Mouse (Mus musculus) hindbrain, embryonic 10.5 days (tissue): ENCODE data around the gene Zbtb34. TPM values are rescaled to one million over a fixed set of nuclear protein-coding genes. Genes with fewer than 3 reads are reported as not detected.
A peak's percentile ranks its signal among the peaks of the same experiment; 100 is the strongest.

Experiments used
- DNase-seq: peaks from one replicate; pipeline ENCODE4 v3.0.0-alpha.2; 2017; ENCODE audit warnings: low spot score
- H3K27ac ChIP-seq: fragments of 300-500 bp; sonication (generic); 2 replicates; pipeline ENCODE4 v1.5.1; 2016; ENCODE audit warnings: mild to moderate bottlenecking, moderate library complexity
- H3K27me3 ChIP-seq: fragments of 300-500 bp; sonication (generic); 2 replicates; pipeline ENCODE4 v1.6.1; 2016; ENCODE audit warnings: mild to moderate bottlenecking; ENCODE audit not compliant: poor library complexity, insufficient read depth, severe bottlenecking
- H3K36me3 ChIP-seq: fragments of 300-500 bp; sonication (generic); 2 replicates; pipeline ENCODE4 v1.6.1; 2016; ENCODE audit warnings: mild to moderate bottlenecking, moderate library complexity
- H3K4me1 ChIP-seq: fragments of 300-500 bp; sonication (generic); replicated peaks from 2 replicates; pipeline ENCODE4 v1.6.1; 2016; ENCODE audit warnings: mild to moderate bottlenecking
- H3K4me3 ChIP-seq: fragments of 300-500 bp; sonication (generic); 2 replicates; pipeline ENCODE4 v1.5.1; 2016; ENCODE audit warnings: mild to moderate bottlenecking, moderate library complexity
- H3K9me3 ChIP-seq: fragments of 300-500 bp; sonication (generic); 2 replicates; pipeline ENCODE4 v1.6.1; 2016; ENCODE audit warnings: mild to moderate bottlenecking, moderate library complexity
- WGBS: fragments of 180-500 bp; shearing (Covaris S2); methylation state at CpG from one replicate; pipeline ENCODE4 v1.1.7; 2016; 5-methylcytosine and 5-hydroxymethylcytosine counted together
- polyA plus RNA-seq: library from polyadenylated mRNA; unstranded; fragments of >200 nt; fragmentation: Nextera tagmentation; extraction: Ambion mirVana; gene quantifications from 2 replicates; pipeline ENCODE4 v1.2.1, GENCODE M21; 2016

Gene Zbtb34
- polyA plus RNA-seq, 1 experiment from 2014 or later, result 8.2 TPM

DNA sequence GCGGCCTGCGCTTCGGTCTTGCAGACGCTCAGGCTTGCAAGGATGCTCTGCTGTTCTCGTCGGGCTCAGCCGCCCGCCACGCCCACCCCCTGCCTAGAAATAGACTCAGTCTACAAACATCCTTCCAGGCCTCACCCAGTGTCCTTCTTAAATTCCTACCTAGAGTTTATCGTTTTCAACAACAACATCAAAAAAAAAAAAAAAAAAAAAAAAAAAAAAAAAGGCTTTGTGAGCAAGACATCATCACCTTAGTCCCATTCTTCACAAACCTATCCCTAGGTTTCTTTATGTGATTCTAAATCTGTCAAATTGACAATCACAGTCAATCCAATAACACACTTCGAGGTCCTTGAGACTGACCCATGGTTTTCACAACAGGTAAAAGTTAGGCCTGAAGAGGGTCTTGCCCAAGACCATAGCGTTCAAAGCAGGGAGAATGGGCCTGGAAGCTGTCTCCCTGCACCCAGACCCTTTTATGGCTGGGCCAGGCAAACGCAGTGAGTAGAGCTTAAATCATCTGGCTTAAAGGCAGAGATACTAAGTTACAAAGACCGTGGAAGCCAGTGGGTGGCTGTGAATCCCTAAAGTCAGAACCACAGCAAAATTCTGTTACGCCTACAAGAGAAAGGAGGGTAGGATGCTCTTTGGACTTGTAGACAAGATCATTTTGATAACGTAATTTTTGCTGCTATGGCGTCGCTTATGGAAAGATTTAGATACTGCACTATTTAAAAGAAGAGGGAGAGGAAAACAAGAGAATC lies 59.3 kb downstream of the Zbtb34 start:
- DNase-seq, result no peak
- Histone ChIP-seq H3K27ac (peak overlapping the region; percentile 96), H3K4me1 (peaks cover 15% of the 10 kb centered on the region), H3K9me3 (peaks cover 2% of the 10 kb centered on the region), H3K4me3 (peak overlapping the region; percentile 71), H3K27me3 (no peaks in the 10 kb centered on the region), H3K36me3 (0 out of 2 replicates have a peak, but pooled peaks cover 3% of the 10 kb centered on the region)
- 32% methylated on average over 18 of the region's 18 CpGs for WGBS

GRCm38 (mm10) chr2:33370777-33371647 lies 60.1 kb downstream of the Zbtb34 start, which contains the start of gene Ralgps1:
Gene Ralgps1 (minus strand): TSS chr2:33371486.
- under 1% methylated on average over 67 of the region's 74 CpGs for WGBS
- peak; percentile 99 for DNase-seq
- H3K4me3 ChIP-seq, result peak within 1 kb of the TSS; percentile 71

GRCm38 (mm10) chr2:33370276-33370776 lies 60.8 kb downstream of the Zbtb34 start:
- Histone ChIP-seq H3K27me3 (no peaks in the 10 kb centered on the region), H3K4me1 (peaks cover 19% of the 10 kb centered on the region), H3K36me3 (0 out of 2 replicates have a peak, but pooled peaks cover 10% of the 10 kb centered on the region), H3K27ac (peak overlapping the region; percentile 96), H3K9me3 (no peaks in the 10 kb centered on the region), H3K4me3 (peak overlapping the region; percentile 71)
- DNase-seq, result no peak
- 15% methylated on average over 14 of the region's 15 CpGs for WGBS

More at GRCm38 (mm10) chr2:33370777-33371647, 60.1 kb downstream of the Zbtb34 start, which contains the start of gene Ralgps1:
- Histone ChIP-seq H3K9me3 (no peaks in the 10 kb centered on the region), H3K27me3 (no peaks in the 10 kb centered on the region), H3K36me3 (0 out of 2 replicates have a peak, but pooled peaks cover 10% of the 10 kb centered on the region), H3K27ac (peak within 1 kb of the TSS; percentile 96), H3K4me1 (peaks cover 15% of the 10 kb centered on the region)

DNA sequence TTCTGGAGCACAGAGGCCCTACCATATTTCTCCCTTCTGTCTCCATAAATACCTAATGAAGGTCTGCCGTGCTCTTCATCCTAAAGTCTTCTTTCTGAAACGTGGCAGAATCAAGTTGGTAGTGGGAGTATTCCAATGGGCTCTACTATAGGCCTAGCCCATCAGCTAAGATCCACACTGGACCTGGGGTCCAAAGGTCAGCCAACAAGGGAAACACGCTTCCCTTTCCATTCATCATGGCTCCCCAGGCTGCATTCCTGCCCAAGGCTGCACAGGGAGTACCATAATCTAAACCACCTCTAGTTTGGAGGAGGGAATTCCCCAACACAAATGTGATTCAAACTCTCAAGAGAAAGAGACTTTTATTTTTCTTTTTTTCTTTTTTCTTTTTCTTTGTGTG lies 61.7 kb downstream of the Zbtb34 start:
- Histone ChIP-seq H3K36me3 (0 out of 2 replicates have a peak, but pooled peaks cover 10% of the 10 kb centered on the region), H3K4me3 (no peak overlapping the region), H3K27ac (no peak overlapping the region), H3K9me3 (no peaks in the 10 kb centered on the region), H3K27me3 (no peaks in the 10 kb centered on the region), H3K4me1 (peaks cover 19% of the 10 kb centered on the region)
- WGBS, result 69% methylated on average over 3 of the region's 3 CpGs
- DNase-seq, result no peak

DNA sequence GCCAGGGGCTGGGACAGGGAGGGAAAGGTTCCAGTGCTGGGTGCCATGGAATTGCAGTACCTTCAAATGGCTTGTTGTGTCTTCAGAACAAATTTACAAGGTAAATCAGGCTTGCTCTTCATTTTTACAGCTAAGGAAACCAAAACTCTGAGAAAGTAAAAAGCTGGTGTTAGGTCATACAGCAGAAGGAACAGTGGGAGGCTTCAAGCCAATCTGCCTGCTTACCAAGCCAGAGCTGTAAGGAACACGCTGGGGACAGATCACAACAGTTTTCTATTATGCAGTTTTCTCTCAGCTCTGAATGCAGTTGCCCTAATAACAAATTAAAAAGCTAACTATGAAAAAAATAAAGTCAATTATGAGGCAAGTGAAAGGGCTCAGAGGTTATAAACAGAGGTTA lies 62.6 kb downstream of the Zbtb34 start:
- WGBS, result 90% methylated on average over 1 of the region's 1 CpGs
- Histone ChIP-seq H3K4me1 (peaks cover 19% of the 10 kb centered on the region), H3K36me3 (0 out of 2 replicates have a peak, but pooled peaks cover 10% of the 10 kb centered on the region), H3K4me3 (no peak overlapping the region), H3K9me3 (no peaks in the 10 kb centered on the region), H3K27ac (no peak overlapping the region), H3K27me3 (no peaks in the 10 kb centered on the region)
- no peak for DNase-seq

DNA sequence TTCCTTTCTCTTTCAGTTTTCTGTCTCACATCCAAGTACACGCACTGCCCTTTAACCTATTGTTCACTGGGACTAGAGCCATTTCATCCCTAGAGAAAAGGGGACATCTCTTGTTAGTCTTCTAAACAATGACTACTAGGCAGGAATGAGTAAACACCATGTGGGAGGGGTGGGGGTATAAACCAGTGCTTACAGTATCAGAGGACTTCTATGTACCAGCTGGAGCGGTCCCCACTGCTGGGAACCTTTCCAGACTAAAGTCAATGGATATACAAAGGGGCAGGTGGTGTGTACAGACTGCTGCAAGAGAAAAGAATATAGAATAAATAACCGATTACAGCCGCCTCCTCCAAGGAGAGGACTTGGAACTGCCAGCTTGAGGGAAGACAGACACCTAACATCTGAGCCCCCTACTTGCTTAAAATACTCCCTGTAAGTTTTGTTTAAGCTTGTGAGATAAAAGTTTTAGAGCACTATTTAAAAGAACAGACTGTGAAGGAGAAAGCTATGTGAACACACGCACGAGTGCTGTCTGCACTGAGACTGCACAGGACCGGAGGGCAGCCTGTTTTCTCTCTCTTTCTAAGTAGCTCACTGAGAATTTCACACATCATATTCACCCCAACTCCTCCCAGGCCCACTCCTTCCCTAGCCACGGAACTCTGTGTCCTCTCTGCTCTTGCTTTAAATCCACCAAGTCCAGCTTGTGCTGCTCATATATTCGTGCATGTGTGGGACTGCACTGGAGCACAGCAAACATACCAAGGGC lies 65.2 kb downstream of the Zbtb34 start:
- H3K9me3 ChIP-seq, result no peaks in the 10 kb centered on the region
- peaks cover 17% of the 10 kb centered on the region for H3K4me1 ChIP-seq
- 84% methylated on average over 9 of the region's 9 CpGs for WGBS
- H3K27ac ChIP-seq, result no peak overlapping the region
- no peak overlapping the region for H3K4me3 ChIP-seq
- no peak for DNase-seq
- no peaks in the 10 kb centered on the region for H3K27me3 ChIP-seq
- 0 out of 2 replicates have a peak, but pooled peaks cover 10% of the 10 kb centered on the region for H3K36me3 ChIP-seq

GRCm38 (mm10) chr2:33364656-33365055 lies 66.5 kb downstream of the Zbtb34 start:
- no peak for DNase-seq
- Histone ChIP-seq H3K4me3 (no peak overlapping the region), H3K27ac (no peak overlapping the region), H3K36me3 (0 out of 2 replicates have a peak, but pooled peaks cover 10% of the 10 kb centered on the region), H3K4me1 (peaks cover 9% of the 10 kb centered on the region; the same call in 1 of the 2 replicates), H3K9me3 (no peaks in the 10 kb centered on the region), H3K27me3 (no peaks in the 10 kb centered on the region)
- 92% methylated on average over 4 of the region's 4 CpGs for WGBS

DNA sequence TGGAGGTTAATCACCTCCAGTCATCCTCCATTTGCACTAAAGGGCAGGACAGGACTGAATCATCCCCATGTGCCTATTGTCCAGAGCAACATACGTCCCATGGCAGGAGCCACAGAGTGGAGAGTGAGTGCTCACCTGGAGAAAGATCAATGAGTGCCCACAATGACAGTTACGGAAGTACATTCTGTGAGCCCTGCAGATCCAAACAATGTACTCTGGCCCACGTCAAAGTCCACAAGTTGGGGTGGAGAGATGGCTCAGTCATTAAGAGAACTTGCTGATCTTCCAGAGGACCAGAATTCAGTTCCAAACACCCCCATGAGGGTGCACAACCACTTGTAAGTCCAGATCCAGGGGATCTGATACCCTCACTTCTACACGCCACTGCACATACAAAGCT lies 67.2 kb downstream of the Zbtb34 start:
- Histone ChIP-seq H3K9me3 (no peaks in the 10 kb centered on the region), H3K27ac (no peak overlapping the region), H3K27me3 (no peaks in the 10 kb centered on the region), H3K4me3 (no peak overlapping the region), H3K4me1 (peaks cover 7% of the 10 kb centered on the region; the same call in 1 of the 2 replicates), H3K36me3 (0 out of 2 replicates have a peak, but pooled peaks cover 13% of the 10 kb centered on the region)
- WGBS, result 89% methylated on average over 4 of the region's 4 CpGs
- no peak for DNase-seq

DNA sequence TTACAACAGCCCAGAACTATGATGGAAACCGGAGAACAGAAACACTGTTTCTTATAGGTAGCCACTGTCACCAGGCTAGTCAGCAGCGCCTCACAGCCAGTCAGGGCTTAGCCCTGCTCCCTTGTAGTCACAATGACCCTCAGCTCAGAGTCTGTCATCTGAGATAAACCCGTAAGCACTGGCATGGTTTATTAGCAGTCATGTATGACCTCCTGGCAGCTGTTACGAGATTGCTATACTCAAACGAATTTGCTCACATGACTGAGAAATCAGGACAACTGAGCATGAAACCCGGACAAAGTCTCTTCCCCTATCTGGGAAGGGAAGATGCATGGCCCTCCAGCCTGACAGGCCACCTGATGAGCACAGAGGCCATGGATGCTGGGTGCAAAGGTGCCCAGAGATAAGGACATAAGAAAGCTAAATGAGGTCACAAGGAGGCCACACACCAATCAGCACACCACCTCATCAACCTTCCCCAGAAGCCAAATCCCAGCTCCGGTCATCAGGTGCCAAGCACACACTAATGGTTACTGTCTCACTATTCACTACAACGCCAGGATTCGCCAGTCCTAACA lies 69.9 kb downstream of the Zbtb34 start:
- Histone ChIP-seq H3K9me3 (no peaks in the 10 kb centered on the region), H3K27me3 (no peaks in the 10 kb centered on the region), H3K36me3 (peaks cover 8% of the 10 kb centered on the region; the same call in 1 of the 2 replicates), H3K4me1 (peaks cover 7% of the 10 kb centered on the region; the same call in 1 of the 2 replicates), H3K27ac (no peak overlapping the region), H3K4me3 (no peak overlapping the region)
- no peak for DNase-seq
- WGBS, result 89% methylated on average over 9 of the region's 9 CpGs

DNA sequence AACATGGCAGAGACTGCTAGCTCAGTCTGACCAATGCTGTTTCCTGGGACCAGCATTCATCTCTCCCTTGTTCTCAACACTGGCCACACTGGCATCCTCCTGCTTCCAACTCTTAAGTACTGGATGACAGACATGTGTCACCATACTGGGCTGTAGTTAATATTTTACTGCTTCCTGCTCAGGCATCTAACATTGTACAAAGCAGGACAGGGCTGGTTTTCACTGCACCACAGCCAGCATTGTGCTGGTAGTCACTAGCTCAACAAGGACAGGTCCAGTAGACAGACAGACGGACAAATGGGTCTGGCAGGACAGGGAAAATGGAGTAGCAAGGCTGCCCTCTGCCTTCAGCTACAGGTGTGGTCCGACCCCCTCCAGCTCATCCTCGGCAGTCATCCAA lies 70.6 kb downstream of the Zbtb34 start:
- WGBS, result 78% methylated on average over 3 of the region's 3 CpGs
- Histone ChIP-seq H3K4me1 (peaks cover 3% of the 10 kb centered on the region; the same call in 1 of the 2 replicates), H3K36me3 (peaks cover 7% of the 10 kb centered on the region; the same call in 1 of the 2 replicates), H3K9me3 (no peaks in the 10 kb centered on the region), H3K27me3 (no peaks in the 10 kb centered on the region), H3K27ac (no peak overlapping the region), H3K4me3 (no peak overlapping the region)
- DNase-seq, result no peak

DNA sequence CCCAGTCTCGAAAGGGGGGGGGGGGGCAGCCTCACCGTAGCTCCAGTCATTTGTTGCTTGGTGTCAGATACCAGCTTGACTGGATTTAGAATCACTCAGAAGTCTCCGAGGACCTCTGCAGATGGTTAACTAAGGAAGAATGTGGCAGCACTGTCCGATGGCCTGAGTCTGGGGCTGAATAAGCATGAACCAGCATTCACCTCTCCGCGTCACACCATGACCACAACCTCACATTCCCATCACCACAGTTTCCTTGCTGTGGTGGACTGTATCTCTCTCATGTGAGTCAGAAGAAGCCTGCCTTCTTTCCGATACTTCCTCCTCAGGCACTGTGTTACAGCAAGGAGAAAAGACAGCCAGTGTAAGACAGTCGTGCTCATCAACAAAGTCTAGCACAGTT lies 71.9 kb downstream of the Zbtb34 start:
- H3K27ac ChIP-seq, result no peak overlapping the region
- no peaks in the 10 kb centered on the region for H3K9me3 ChIP-seq
- DNase-seq, result no peak
- peaks cover 3% of the 10 kb centered on the region; the same call in 1 of the 2 replicates for H3K4me1 ChIP-seq
- WGBS, result 89% methylated on average over 8 of the region's 8 CpGs
- H3K36me3 ChIP-seq, result peaks cover 7% of the 10 kb centered on the region; the same call in 1 of the 2 replicates
- H3K4me3 ChIP-seq, result no peak overlapping the region
- H3K27me3 ChIP-seq, result no peaks in the 10 kb centered on the region
